Mouse (Mus musculus) C2C12 (cell line): Measurements from ENCODE around the gene Tbc1d1.

Experiments
- CTCF ChIP-seq: IDR thresholded peaks from one replicate; pipeline ENCODE4 v1.5.1; 2011; ENCODE audit not compliant: control insufficient read depth, insufficient read depth, insufficient read length
- MAX ChIP-seq: IDR thresholded peaks from one replicate; pipeline ENCODE4 v1.6.1; 2011; ENCODE audit warnings: mild to moderate bottlenecking, control low read depth
- MYOD1 ChIP-seq: IDR thresholded peaks from one replicate; pipeline ENCODE4 v1.6.1; 2011; ENCODE audit warnings: low read depth; ENCODE audit not compliant: control insufficient read depth, insufficient read length
- USF1 ChIP-seq: IDR thresholded peaks from one replicate; pipeline ENCODE4 v1.6.1; 2011; ENCODE audit warnings: low read depth, mild to moderate bottlenecking, control low read depth, moderate library complexity

DNA sequence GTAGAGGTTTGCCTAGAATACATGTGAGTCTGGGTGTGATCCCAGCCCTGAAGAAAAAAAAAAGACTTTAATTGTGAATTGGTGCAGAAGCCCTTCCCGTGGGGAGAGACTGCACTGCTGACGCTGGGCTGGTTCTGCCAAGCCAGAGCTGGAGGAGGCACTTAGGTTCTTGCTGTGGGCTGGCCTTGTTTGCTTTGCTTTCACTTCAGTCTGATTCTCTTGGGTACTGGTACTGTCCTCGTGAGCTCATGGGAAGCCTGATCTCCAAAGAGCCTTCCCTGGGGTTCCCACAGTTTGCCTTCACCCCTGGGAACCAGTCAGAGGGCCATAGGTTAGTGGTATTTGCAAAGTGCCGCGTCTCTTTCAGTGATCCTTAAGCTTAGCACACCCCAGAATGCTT, 135.6 kb downstream of the Tbc1d1 start:
- TF ChIP-seq CTCF (no peak), USF1 (no peak), MYOD1 (no peak), MAX (no peak)
